Mouse (Mus musculus) liver, embryonic 12.5 days (tissue): Measurements from ENCODE around the gene Gm3404. TPM values are rescaled to one million over a fixed set of nuclear protein-coding genes. Genes with fewer than 3 reads are reported as not detected.
"Not testable (repeated sequence)": the region's sequence is repeated elsewhere in the genome, so short reads cannot be mapped to it uniquely, and the experiment has no call there.

Experiments
- ATAC-seq: fragments of 200-750 bp; cut with Nextera tagmentation; 2 replicates; pipeline ENCODE4 v1.8.0; 2017; ENCODE audit warnings: moderate number of reproducible peaks, mild to moderate bottlenecking, moderate library complexity
- H3K27ac ChIP-seq: fragments of 300-500 bp; sonication (generic); 2 replicates; pipeline ENCODE4 v1.5.1; 2016; ENCODE audit warnings: mild to moderate bottlenecking
- H3K27me3 ChIP-seq: fragments of 300-500 bp; sonication (generic); replicated peaks from 2 replicates; pipeline ENCODE4 v1.6.1; 2016; ENCODE audit warnings: mild to moderate bottlenecking, moderate library complexity
- H3K36me3 ChIP-seq: fragments of 300-500 bp; sonication (generic); 2 replicates; pipeline ENCODE4 v1.6.1; 2016; ENCODE audit warnings: mild to moderate bottlenecking, moderate library complexity
- H3K4me1 ChIP-seq: fragments of 300-500 bp; sonication (generic); 2 replicates; pipeline ENCODE4 v1.6.1; 2016
- H3K4me2 ChIP-seq: fragments of 300-500 bp; sonication (generic); 2 replicates; pipeline ENCODE4 v1.6.1; 2016; ENCODE audit warnings: mild to moderate bottlenecking, moderate library complexity
- H3K4me3 ChIP-seq: fragments of 300-500 bp; sonication (generic); 2 replicates; pipeline ENCODE4 v1.5.1; 2016; ENCODE audit warnings: mild to moderate bottlenecking, moderate library complexity
- H3K9ac ChIP-seq: fragments of 300-500 bp; sonication (generic); 2 replicates; pipeline ENCODE4 v1.6.1; 2016; ENCODE audit warnings: mild to moderate bottlenecking, moderate library complexity
- H3K9me3 ChIP-seq: fragments of 300-500 bp; sonication (generic); replicated peaks from 2 replicates; pipeline ENCODE4 v1.6.1; 2016; ENCODE audit warnings: mild to moderate bottlenecking, moderate library complexity
- WGBS: fragments of 180-500 bp; shearing (Covaris S2); methylation state at CpG from one replicate; pipeline ENCODE4 v1.1.7; 2016; ENCODE audit not compliant: insufficient replicate concordance; 5-methylcytosine and 5-hydroxymethylcytosine counted together
- polyA plus RNA-seq: library from polyadenylated mRNA; unstranded; fragments of >200 nt; fragmentation: Nextera tagmentation; extraction: Ambion mirVana; gene quantifications from 2 replicates; pipeline ENCODE4 v1.2.1, GENCODE M21; 2016

Gene Gm3404
- polyA plus RNA-seq, 1 experiment from 2014 or later = not detected

DNA sequence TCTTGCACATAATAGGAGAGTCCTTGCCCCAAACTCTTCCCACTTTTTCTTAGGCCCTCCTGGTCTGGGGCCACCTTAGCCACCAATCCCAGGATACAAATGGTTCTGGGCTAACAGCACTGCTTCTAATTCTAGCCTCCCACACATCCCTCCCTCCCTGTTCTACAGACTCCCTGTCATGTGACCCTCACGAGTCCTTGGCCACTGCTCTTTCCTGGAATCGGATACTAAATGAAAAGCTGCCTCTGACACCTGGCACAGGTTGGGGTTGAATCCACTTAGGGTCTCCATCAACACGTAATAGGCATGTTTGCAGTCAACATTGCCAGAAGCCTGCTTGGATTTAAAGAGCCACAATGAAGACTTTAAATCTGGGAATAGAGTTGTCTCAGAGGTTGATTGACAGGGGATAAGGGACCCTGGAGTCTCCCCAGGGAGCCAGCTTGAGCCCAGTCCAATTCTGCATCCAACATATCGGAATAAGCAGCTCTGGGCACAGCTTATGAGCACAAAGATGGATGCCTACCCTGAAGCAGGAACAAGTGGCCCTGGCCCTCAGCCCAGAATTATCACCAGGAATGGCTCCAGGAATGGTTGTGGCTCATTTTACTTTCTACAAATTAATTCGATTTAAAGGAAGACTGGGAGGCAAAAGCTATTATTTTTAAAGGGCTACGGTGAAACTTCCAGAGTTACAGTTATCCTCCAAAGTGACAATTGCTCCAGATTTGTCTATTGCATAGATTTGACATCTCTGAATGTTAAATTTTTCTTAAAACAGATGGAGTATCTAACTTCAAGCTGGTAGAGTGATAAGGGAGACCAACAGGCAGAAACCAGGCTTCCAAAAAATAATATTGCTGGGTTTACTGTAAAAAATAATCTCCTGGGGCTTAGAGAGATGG lies 46.5 kb downstream of the Gm3404 start:
- not testable (repeated sequence) for H3K27ac ChIP-seq, H3K4me3 ChIP-seq, H3K4me1 ChIP-seq, H3K4me2 ChIP-seq, H3K9ac ChIP-seq, H3K9me3 ChIP-seq, H3K27me3 ChIP-seq, H3K36me3 ChIP-seq, ATAC-seq
- WGBS = 62% methylated on average over 6 of the region's 6 CpGs

DNA sequence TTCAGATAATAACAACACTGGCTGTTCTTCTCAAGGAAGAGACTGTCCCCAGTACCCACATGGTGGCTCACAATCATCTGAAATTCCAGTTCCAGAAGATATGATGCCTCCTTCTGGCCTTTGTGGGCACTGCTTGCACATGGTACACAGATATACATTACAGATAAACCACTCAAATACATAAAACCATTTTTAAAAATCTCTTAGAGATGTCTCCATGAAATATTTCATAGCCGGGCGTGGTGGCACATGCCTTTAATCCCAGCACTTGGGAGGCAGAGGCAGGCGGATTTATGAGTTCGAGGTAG lies 47.1 kb downstream of the Gm3404 start:
- H3K27me3 ChIP-seq, H3K4me3 ChIP-seq, H3K9ac ChIP-seq, H3K27ac ChIP-seq, H3K9me3 ChIP-seq, H3K36me3 ChIP-seq, H3K4me2 ChIP-seq, H3K4me1 ChIP-seq, ATAC-seq: not testable (repeated sequence)
- 64% methylated on average over 4 of the region's 4 CpGs for WGBS

DNA sequence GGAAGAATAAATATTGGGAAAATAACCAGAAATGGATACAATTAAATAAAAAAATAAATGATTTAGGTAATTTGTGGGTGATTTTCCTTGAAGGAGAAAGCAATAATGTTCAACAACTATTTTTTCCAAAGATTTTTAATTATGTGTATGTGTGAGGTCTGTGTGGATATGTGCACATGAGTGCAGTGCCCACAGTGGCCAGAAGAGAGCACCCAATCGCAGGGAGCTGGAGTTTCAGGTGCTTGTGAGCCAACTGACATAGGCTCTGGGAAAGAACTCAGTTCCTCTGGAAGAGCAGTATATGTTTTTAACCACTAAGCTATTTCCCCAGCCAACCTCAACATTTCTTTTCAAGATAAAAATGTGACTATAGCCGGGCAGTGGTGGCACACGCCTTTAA lies 51.1 kb downstream of the Gm3404 start:
- H3K27ac ChIP-seq = no peak overlapping the region
- ATAC-seq = no peak
- H3K4me3 ChIP-seq = no peak overlapping the region
- no peaks in the 10 kb centered on the region for H3K27me3 ChIP-seq
- no peaks in the 10 kb centered on the region for H3K9me3 ChIP-seq
- H3K9ac ChIP-seq = no peak overlapping the region
- 72% methylated on average over 3 of the region's 3 CpGs for whole genome bisulfite sequencing
- H3K4me1 ChIP-seq = no peaks in the 10 kb centered on the region
- H3K36me3 ChIP-seq = no peaks in the 10 kb centered on the region
- no peak overlapping the region for H3K4me2 ChIP-seq

Other genes starting within 250 kb of the Gm3404 start
- gene Wasf3, start 140.8 kb upstream of the Gm3404 start, polyA plus RNA-seq = 0.13 and 0.19 TPM in 2 replicates
- gene Gm6408, start 43.8 kb upstream of the Gm3404 start, polyA plus RNA-seq = not detected in 2 replicates
- not detected in 2 replicates for gene Gm6370, start 34.4 kb upstream of the Gm3404 start, polyA plus RNA-seq
- gene 4930449I24Rik, start 23.4 kb upstream of the Gm3404 start, polyA plus RNA-seq = not detected in 2 replicates
- gene Gm3402, start 11.7 kb upstream of the Gm3404 start, polyA plus RNA-seq = not detected in 2 replicates
- not detected in 2 replicates for gene Gm3409, start 11.8 kb downstream of the Gm3404 start, polyA plus RNA-seq
- gene Gm3415, start 30.3 kb downstream of the Gm3404 start, polyA plus RNA-seq = not detected in 2 replicates
- 0.08 TPM in 1 of 2 replicates, not detected in the other for gene Gpr12, start 59.4 kb downstream of the Gm3404 start, polyA plus RNA-seq